Mouse (Mus musculus): ENCODE data around the gene Creb5. TPM values are rescaled to one million over a fixed set of nuclear protein-coding genes. Genes with fewer than 3 reads are reported as not detected.
A peak's percentile ranks its signal among the peaks of the same experiment; 100 is the strongest.
"Not testable (repeated sequence)": the region's sequence is repeated elsewhere in the genome, so short reads cannot be mapped to it uniquely, and the experiment has no call there.

Gene Creb5
- polyA plus RNA-seq, 1 experiment from 2014 or later, result 13.9 TPM

DNA sequence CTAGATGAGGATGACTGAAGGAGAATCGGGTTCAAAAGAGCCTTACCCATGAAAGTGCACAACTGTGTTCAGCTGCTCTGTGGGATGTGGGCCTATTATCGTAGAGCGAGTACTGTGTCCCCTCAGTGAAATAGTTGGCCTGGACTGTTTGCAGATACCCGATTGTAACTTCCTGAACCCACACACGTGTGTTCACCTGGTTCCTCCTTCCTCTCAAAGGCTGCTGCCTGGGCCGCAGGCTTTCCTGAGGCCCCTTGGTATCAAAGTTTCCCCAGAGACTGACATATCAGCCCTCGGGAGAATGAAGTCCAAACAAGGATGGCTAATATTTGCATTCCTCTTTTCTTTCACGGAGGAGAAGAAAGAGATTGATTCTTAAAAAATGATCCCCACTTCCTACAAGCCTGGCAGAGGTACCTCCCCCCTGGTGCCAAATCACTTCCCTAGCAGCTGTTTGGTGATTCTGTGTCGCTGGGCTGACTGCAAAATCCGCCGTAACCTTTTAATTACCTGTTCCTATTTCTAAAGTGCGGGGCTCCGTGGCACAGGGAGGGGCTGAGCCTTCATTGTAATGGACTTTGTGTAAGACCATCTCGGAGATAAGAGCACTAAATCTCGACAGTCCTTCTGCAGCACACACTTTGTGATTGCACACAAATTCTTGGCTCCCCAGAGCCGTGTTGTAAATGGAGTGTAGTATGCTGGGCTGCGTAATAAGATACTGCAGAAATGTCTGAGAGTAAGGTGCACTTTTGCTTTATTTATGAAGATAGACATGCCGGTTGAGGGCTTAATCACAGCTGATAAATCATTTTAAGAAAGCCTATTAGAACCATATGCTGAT lies 111.4 kb downstream of the Creb5 start:
- Histone ChIP-seq H3K27me3 (replicated peaks; ENCODE audit: low read depth, poor library complexity, severe bottlenecking) (0 out of 2 replicates have a peak, but pooled peaks cover 5% of the 10 kb centered on the region), H3K27ac (replicated peaks) (peak overlapping the region; percentile 71), H3K9me3 (no peaks in the 10 kb centered on the region), H3K4me1 (peaks cover 58% of the 10 kb centered on the region), H3K36me3 (replicated peaks) (no peaks in the 10 kb centered on the region), H3K4me3 (no peak overlapping the region)
- DNase-seq (ENCODE audit: low spot score), result peak; percentile 23
- WGBS, result 34% methylated on average over 18 of the region's 18 CpGs

DNA sequence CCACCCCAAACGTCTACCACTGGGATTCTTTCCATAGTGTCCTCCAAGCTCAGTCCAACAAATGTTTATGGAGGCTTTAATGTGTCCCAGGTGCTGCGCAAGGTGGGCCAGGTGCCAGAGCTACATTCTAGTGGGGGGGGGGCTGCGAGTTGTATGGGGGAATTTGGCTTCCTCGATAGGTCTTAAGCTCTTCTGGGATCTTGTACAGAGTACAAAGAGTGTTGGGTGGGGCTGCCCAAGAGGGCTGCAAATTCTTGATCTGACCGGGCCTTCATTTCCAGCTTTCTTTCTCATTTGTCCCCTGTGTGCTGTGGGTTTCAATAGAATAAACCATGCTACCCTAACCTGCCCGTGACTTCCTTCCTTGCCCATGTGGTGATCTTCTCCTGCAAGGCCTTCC lies 114.3 kb downstream of the Creb5 start:
- WGBS, result 90% methylated on average over 6 of the region's 6 CpGs
- DNase-seq (ENCODE audit: low spot score), result no peak
- Histone ChIP-seq H3K9me3 (no peaks in the 10 kb centered on the region), H3K27ac (replicated peaks) (no peak overlapping the region), H3K27me3 (replicated peaks; ENCODE audit: low read depth, poor library complexity, severe bottlenecking) (0 out of 2 replicates have a peak, but pooled peaks cover 5% of the 10 kb centered on the region), H3K4me3 (no peak overlapping the region), H3K36me3 (replicated peaks) (no peaks in the 10 kb centered on the region), H3K4me1 (peaks cover 34% of the 10 kb centered on the region)

DNA sequence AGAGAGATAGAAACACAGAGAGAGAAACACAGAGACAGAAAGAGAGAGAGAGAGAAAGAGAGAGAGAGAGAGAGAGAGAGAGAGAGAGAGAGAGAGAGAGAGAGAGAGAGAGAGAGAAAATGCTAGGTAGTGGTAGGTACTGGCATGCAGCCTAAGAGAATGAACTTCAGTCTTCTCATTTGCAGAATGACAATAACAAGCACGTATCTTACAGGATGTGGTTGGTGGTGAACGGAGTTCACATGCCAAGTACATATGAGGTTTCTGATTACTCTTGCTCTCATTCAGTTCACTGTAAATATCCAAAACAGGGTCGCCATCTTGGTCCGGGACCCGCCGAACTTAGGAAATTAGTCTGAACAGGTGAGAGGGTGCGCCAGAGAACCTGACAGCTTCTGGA lies 115.5 kb downstream of the Creb5 start:
- not testable (repeated sequence) for H3K27ac ChIP-seq (replicated peaks)

DNA sequence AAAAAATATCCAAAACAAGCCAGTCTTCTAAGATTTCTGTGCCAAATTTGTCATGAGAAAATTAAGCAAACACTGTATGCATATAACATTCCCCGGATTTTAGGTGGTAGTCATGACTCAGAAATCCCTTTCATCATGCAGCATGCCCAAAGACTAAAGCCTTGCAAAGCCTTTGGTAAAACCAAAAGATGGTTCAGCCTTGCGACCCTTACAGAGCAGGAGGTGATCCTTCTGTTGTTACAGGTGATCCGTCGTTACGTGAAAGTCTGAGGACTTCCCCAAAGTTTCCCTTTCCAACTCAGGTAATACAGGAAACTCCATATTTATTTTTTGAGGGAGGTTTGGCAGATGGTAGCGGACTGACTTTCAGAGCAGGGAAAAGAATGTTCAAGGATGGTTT lies 122.1 kb downstream of the Creb5 start:
- H3K4me1 ChIP-seq, result 0 out of 2 replicates have a peak, but pooled peaks cover 4% of the 10 kb centered on the region
- no peaks in the 10 kb centered on the region for H3K9me3 ChIP-seq
- no peak for DNase-seq (ENCODE audit: low spot score)
- H3K4me3 ChIP-seq, result no peak overlapping the region
- no peak overlapping the region for H3K27ac ChIP-seq (replicated peaks)
- WGBS, result 84% methylated on average over 6 of the region's 6 CpGs
- no peaks in the 10 kb centered on the region for H3K27me3 ChIP-seq (replicated peaks; ENCODE audit: low read depth, poor library complexity, severe bottlenecking)
- H3K36me3 ChIP-seq (replicated peaks), result no peaks in the 10 kb centered on the region

More for the DNA sequence above, 115.5 kb downstream of the Creb5 start:
- not testable (repeated sequence) for H3K9me3 ChIP-seq; H3K36me3 ChIP-seq (replicated peaks); H3K27me3 ChIP-seq (replicated peaks; ENCODE audit: low read depth, poor library complexity, severe bottlenecking); H3K4me3 ChIP-seq; DNase-seq (ENCODE audit: low spot score)
- peaks cover 32% of the 10 kb centered on the region for H3K4me1 ChIP-seq
- WGBS, result 93% methylated on average over 7 of the region's 7 CpGs

DNA sequence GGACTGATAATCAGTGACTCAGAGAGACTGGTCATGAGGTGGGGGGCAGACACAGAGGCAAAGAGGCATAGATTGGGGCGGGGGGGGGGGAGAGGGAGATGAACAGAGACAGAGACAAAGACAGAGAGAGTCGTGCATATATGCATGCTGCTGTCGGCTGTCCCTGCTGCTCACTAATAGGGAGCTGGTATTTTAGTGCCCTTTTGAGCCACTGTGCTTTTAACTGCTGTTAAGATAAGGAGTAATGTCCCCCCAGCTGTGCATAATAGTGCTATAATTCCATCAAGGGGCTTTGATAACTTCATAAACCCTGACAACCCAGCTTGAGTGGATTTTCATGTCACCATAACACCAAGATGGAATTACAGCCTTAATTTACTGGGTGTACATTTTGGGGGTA lies 134.3 kb downstream of the Creb5 start:
- DNase-seq (ENCODE audit: low spot score), result no peak
- H3K27me3 ChIP-seq (replicated peaks; ENCODE audit: low read depth, poor library complexity, severe bottlenecking), result no peaks in the 10 kb centered on the region
- H3K9me3 ChIP-seq, result no peaks in the 10 kb centered on the region
- H3K4me1 ChIP-seq, result no peaks in the 10 kb centered on the region
- no peak overlapping the region for H3K4me3 ChIP-seq
- no peak overlapping the region for H3K27ac ChIP-seq (replicated peaks)
- 67% methylated on average over 3 of the region's 3 CpGs for WGBS
- no peaks in the 10 kb centered on the region for H3K36me3 ChIP-seq (replicated peaks)

DNA sequence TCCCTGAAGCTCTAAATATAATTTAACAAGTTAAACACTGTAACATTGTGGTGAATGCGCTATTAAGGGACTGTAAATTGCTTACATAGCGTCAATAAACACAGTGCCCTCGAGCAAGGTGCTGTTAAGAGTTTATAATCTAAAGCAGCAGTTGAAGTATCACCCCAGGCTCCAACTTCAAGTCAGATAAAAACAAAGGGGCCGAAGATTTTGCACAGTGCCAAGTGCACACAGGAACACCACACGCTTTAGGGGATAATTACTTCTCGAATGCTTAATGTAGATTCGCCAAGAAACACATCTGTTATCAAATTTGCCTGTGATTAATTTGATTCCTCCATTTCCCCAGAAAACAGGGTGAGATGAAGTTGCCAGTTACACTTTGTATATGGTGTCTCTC lies 142.3 kb downstream of the Creb5 start:
- Histone ChIP-seq H3K27me3 (replicated peaks; ENCODE audit: low read depth, poor library complexity, severe bottlenecking) (no peaks in the 10 kb centered on the region), H3K9me3 (no peaks in the 10 kb centered on the region), H3K36me3 (replicated peaks) (no peaks in the 10 kb centered on the region), H3K27ac (replicated peaks) (no peak overlapping the region), H3K4me1 (peaks cover 40% of the 10 kb centered on the region), H3K4me3 (no peak overlapping the region)
- WGBS, result 60% methylated on average over 7 of the region's 7 CpGs
- DNase-seq (ENCODE audit: low spot score), result no peak

DNA sequence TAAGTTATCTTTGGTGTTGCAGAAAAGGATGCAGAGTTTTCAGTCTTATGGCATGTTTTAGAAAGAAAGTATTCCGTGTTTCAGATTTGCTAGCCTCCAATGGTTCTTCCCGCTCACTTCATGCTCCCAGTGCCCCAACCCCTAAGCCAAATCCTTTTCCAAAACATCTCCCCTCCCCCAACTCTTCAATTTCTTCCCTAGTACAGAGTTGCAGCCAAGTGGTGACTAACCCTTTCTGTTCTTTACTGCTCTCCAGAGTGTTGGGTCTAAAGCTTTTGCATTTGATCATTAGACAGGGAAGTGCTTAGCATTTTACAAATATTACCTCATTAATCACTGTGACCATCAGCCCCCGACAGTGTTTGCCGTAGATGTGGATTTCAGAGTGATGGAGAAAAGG lies 142.8 kb downstream of the Creb5 start:
- no peak overlapping the region for H3K27ac ChIP-seq (replicated peaks)
- no peaks in the 10 kb centered on the region for H3K9me3 ChIP-seq
- no peaks in the 10 kb centered on the region for H3K27me3 ChIP-seq (replicated peaks; ENCODE audit: low read depth, poor library complexity, severe bottlenecking)
- no peak overlapping the region for H3K4me3 ChIP-seq
- 57% methylated on average over 4 of the region's 4 CpGs for WGBS
- H3K36me3 ChIP-seq (replicated peaks), result no peaks in the 10 kb centered on the region
- DNase-seq (ENCODE audit: low spot score), result no peak
- H3K4me1 ChIP-seq, result peaks cover 40% of the 10 kb centered on the region

DNA sequence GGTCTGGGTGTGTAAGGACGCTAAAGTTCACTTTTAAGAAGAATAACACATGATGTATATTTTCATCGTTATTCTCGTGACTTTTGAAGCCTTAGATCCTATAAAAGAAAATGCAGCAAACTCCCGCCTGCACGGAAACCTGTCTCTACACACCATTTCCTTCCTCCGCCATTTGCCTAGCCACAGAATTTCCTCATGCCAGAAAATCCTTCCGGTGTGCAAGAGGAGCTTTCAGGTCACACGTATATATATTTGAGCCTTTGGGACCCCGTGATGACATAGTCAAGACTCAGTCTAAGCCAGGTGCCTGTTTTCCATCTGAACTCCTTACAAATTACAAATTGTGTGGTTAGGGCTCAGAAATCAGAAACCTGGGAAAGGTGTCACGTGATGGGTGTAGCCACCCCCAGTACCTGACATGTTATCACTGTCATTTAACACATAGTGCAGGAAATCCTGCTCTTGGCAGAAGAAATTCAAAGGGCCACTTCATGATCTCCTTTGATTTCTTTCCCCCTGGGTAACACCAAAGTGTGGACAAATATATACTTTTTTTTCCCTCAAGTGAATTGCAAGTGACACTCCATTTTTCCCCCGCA lies 158.9 kb downstream of the Creb5 start:
- WGBS, result 92% methylated on average over 11 of the region's 11 CpGs
- H3K4me1 ChIP-seq, result peaks cover 24% of the 10 kb centered on the region

DNA sequence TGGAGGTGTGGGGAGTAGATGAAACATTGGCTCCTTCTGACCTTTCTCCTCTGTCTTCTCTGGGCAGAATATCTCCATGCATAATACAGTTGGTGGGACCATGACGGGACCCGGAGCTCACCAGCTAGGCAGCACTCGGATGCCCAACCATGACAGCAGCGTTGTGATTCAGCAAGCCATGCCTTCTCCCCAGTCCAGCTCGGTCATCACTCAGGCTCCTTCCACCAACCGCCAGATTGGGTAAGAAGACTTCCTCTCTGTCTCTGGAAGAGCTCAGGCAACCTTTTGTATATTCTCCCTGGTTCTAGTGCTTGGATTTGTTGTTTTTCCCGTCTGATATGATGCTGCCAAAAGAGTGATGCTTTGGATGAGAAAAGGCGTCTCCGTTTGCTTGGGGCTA lies 160.4 kb downstream of the Creb5 start:
- Histone ChIP-seq H3K27ac (replicated peaks) (no peak overlapping the region), H3K4me1 (peaks cover 40% of the 10 kb centered on the region), H3K36me3 (replicated peaks) (no peaks in the 10 kb centered on the region), H3K4me3 (no peak overlapping the region), H3K9me3 (no peaks in the 10 kb centered on the region), H3K27me3 (replicated peaks; ENCODE audit: low read depth, poor library complexity, severe bottlenecking) (no peaks in the 10 kb centered on the region)
- 89% methylated on average over 9 of the region's 9 CpGs for WGBS
- no peak for DNase-seq (ENCODE audit: low spot score)

More for the DNA sequence above, 158.9 kb downstream of the Creb5 start:
- Histone ChIP-seq H3K9me3 (no peaks in the 10 kb centered on the region), H3K36me3 (replicated peaks) (no peaks in the 10 kb centered on the region), H3K27ac (replicated peaks) (no peak overlapping the region), H3K27me3 (replicated peaks; ENCODE audit: low read depth, poor library complexity, severe bottlenecking) (no peaks in the 10 kb centered on the region), H3K4me3 (no peak overlapping the region)
- no peak for DNase-seq (ENCODE audit: low spot score)

DNA sequence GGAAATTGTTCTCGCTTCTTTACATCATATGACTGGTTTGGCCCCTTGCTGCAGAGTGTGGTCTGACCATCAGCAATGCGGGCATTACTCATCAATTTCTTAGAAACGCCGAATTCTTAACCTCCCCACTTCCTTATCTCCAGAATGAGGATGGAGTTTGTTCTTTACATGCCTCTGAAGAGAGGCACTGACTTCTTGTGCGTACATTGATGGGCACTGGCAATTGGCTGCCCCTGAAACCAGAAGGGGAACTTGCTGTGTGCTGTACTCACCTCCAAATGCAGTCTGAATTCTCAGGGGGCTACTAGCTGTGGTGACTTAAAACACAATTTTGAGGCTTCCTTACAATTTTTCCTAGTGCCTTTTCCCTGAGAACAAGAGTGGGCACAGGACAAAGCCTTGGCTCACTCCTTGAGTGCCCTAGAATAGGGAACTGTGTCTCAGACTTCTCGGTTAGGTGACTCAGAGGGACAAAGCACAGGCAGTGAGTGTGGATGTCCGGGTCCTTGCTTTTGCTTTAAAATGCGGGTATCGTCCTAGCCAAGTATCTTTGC lies 161.3 kb downstream of the Creb5 start:
- DNase-seq (ENCODE audit: low spot score), result no peak
- no peaks in the 10 kb centered on the region for H3K9me3 ChIP-seq
- H3K27me3 ChIP-seq (replicated peaks; ENCODE audit: low read depth, poor library complexity, severe bottlenecking), result no peaks in the 10 kb centered on the region
- H3K36me3 ChIP-seq (replicated peaks), result no peaks in the 10 kb centered on the region
- H3K4me3 ChIP-seq, result no peak overlapping the region
- peaks cover 48% of the 10 kb centered on the region for H3K4me1 ChIP-seq
- 92% methylated on average over 9 of the region's 9 CpGs for WGBS
- no peak overlapping the region for H3K27ac ChIP-seq (replicated peaks)

DNA sequence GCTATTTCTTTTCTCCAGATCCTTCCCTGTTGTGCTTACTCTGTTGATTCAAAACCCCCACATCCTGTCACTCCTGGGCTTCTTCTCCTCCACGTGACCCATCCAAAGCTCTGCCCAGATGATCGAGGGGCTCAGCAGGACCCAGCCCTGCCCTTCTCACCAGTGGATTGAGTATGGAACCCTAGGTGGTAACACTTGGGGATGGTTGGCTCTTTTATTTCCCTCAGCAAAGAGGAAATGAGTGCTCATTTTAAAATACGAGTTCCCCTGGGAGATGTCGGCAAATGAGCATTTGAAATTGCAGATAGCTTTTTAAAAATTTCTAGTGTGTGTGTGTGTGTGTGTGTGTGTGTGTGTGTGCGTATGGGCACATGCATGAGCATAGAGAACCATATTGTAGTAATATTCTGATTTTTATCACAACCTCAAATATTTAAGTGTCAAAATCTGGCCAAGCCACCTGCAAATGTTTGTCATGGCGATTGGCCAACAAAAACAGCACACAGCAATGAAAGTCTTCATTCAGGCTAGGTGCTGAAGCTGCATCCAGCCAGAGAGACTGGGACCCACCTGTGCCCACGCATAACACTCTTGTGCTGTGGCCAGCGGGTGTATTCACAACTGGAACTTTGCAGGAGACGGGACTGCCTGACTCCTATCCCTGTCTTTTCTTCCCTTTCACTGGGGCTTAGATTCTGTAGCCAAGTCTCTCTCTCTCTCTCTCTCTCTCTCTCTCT lies 162.5 kb downstream of the Creb5 start:
- Histone ChIP-seq H3K4me1 (peaks cover 49% of the 10 kb centered on the region), H3K36me3 (replicated peaks) (no peaks in the 10 kb centered on the region), H3K4me3 (no peak overlapping the region), H3K27ac (replicated peaks) (peak overlapping the region; percentile 40; the same call in 1 of the 2 replicates), H3K27me3 (replicated peaks; ENCODE audit: low read depth, poor library complexity, severe bottlenecking) (no peaks in the 10 kb centered on the region), H3K9me3 (no peaks in the 10 kb centered on the region)
- DNase-seq (ENCODE audit: low spot score), result no peak
- 79% methylated on average over 9 of the region's 9 CpGs for WGBS

DNA sequence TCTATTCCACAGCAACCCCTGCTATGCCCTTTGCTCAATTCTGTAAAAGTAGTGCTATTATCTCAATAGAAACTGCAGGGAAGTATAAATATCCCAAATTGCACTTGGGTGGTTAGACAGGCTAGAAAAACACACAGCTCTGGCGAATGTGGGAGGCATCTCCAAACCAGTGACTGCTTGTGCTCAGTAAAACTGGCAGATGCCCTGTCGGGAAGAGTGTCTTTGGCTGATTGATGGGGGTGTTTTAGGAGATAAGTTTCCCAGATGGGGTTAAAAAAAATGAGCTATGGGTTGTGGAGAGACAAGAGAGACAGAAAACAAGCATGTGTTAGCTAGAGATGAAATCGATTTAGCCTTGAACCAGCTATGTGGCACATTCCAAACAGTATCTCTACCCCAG lies 163.4 kb downstream of the Creb5 start:
- Histone ChIP-seq H3K27ac (replicated peaks) (peak overlapping the region; percentile 80; the same call in 1 of the 2 replicates), H3K27me3 (replicated peaks; ENCODE audit: low read depth, poor library complexity, severe bottlenecking) (no peaks in the 10 kb centered on the region), H3K36me3 (replicated peaks) (no peaks in the 10 kb centered on the region), H3K4me3 (no peak overlapping the region), H3K9me3 (no peaks in the 10 kb centered on the region), H3K4me1 (peaks cover 49% of the 10 kb centered on the region)
- no peak for DNase-seq (ENCODE audit: low spot score)
- 69% methylated on average over 3 of the region's 3 CpGs for WGBS

Measured in embryonic facial prominence, embryonic 10.5 days (tissue).